ENCODE assay signal across 28 mouse cellular contexts in genomic region chr16:30580765-30581164, GRCm38 (mm10). TPM values are rescaled to one million over a fixed set of nuclear protein-coding genes. Genes with fewer than 3 reads are reported as not detected.
"Had no signal": no experiment of that assay in that cellular context is flagged by ENCODE, and none has a peak within 500 bp of the region (broad histone marks: within the 10 kb centered on the region; RNA-seq: fewer than 3 reads in every experiment).

No protein-coding gene starts in this region.

- H3K4me2 ChIP-seq: limb, embryonic 12.5 days; limb, embryonic 13.5 days; limb, embryonic 15.5 days; liver, embryonic 11.5 days; liver, embryonic 12.5 days; liver, embryonic 13.5 days; liver, embryonic 15.5 days; lung, embryonic 14.5 days; lung, embryonic 15.5 days; midbrain, embryonic 11.5 days; midbrain, embryonic 12.5 days; midbrain, embryonic 13.5 days; midbrain, embryonic 15.5 days; neural tube, embryonic 12.5 days had no signal

- H3K4me1 ChIP-seq: limb, embryonic 10.5 days; limb, embryonic 12.5 days; limb, embryonic 13.5 days; limb, embryonic 15.5 days; liver, embryonic 12.5 days; liver, embryonic 15.5 days; lung, embryonic 15.5 days; midbrain, embryonic 12.5 days; midbrain, embryonic 15.5 days; neural tube, embryonic 12.5 days had no signal

- DNase-seq: layer of hippocampus, postnatal 36 days; left cerebral cortex, postnatal 4 days; liver; liver, embryonic 13.5 days; liver, postnatal 0 days; lung, adult 2 months; lung, embryonic 14.5 days; midbrain, embryonic 14.5 days had no signal

- ATAC-seq: liver, embryonic 12.5 days; liver, postnatal 0 days; midbrain, embryonic 13.5 days; midbrain, embryonic 15.5 days; midbrain, embryonic 16.5 days had no signal

- H3K27me3 ChIP-seq: limb, embryonic 12.5 days; limb, embryonic 13.5 days; limb, embryonic 15.5 days; liver, embryonic 12.5 days; liver, embryonic 13.5 days; liver, embryonic 15.5 days; lung, embryonic 15.5 days; megakaryocyte, embryonic 14.5 days; midbrain, embryonic 12.5 days; midbrain, embryonic 13.5 days; midbrain, embryonic 15.5 days; neural tube, embryonic 12.5 days had no signal

- H3K27ac ChIP-seq: left cerebral cortex, adult 2 months; limb, embryonic 10.5 days; limb, embryonic 12.5 days; limb, embryonic 13.5 days; limb, embryonic 15.5 days; liver, embryonic 12.5 days; liver, embryonic 13.5 days; liver, embryonic 14.5 days; liver, embryonic 15.5 days; lung, embryonic 15.5 days; macrophage; midbrain, embryonic 10.5 days; midbrain, embryonic 12.5 days; midbrain, embryonic 13.5 days; midbrain, embryonic 15.5 days; neural tube, embryonic 12.5 days had no signal

- H3K4me3 ChIP-seq: left cerebral cortex, adult 2 months; limb, embryonic 10.5 days; limb, embryonic 12.5 days; limb, embryonic 13.5 days; limb, embryonic 15.5 days; liver, embryonic 12.5 days; liver, embryonic 13.5 days; liver, embryonic 15.5 days; lung, embryonic 15.5 days; megakaryocyte, embryonic 14.5 days; midbrain, embryonic 10.5 days; midbrain, embryonic 12.5 days; midbrain, embryonic 13.5 days; midbrain, embryonic 15.5 days; myocyte; neural tube, embryonic 12.5 days had no signal

- H3K9me3 ChIP-seq: limb, embryonic 10.5 days; limb, embryonic 12.5 days; limb, embryonic 13.5 days; limb, embryonic 15.5 days; liver, embryonic 12.5 days; liver, embryonic 13.5 days; liver, embryonic 15.5 days; lung, embryonic 15.5 days; megakaryocyte, embryonic 14.5 days; midbrain, embryonic 10.5 days; midbrain, embryonic 12.5 days; midbrain, embryonic 13.5 days; midbrain, embryonic 15.5 days; neural tube, embryonic 12.5 days had no signal

- H3K9ac ChIP-seq: limb, embryonic 12.5 days; limb, embryonic 13.5 days; limb, embryonic 15.5 days; liver, embryonic 12.5 days; liver, embryonic 13.5 days; liver, embryonic 14.5 days; liver, embryonic 15.5 days; liver, postnatal 0 days; lung, embryonic 14.5 days; lung, embryonic 15.5 days; midbrain, embryonic 12.5 days; midbrain, embryonic 13.5 days; midbrain, embryonic 15.5 days; neural tube, embryonic 12.5 days had no signal

RNA-seq across cellular contexts. Expression of gene Tmem44, which starts 30.1 kb away (rescaled TPM):
- polyA plus RNA-seq: macrophage had no signal
